Mouse (Mus musculus) thymus, postnatal 0 days (tissue): ENCODE results near the gene Twist2. TPM values are rescaled to one million over a fixed set of nuclear protein-coding genes. Genes with fewer than 3 reads are reported as not detected.
A peak's percentile ranks its signal among the peaks of the same experiment; 100 is the strongest.

Source experiments
- DNase-seq: peaks from one replicate; pipeline ENCODE4 v3.0.0-alpha.2; 2015; ENCODE audit warnings: low spot score
- polyA plus RNA-seq: library from polyadenylated mRNA; unstranded; fragments of >200 nt; fragmentation: Nextera tagmentation; extraction: Ambion mirVana; gene quantifications from 2 replicates; pipeline ENCODE4 v1.2.1, GENCODE M21; 2015

The Twist2 gene
- polyA plus RNA-seq, 1 experiment from 2014 or later, result 0.72 TPM

DNA sequence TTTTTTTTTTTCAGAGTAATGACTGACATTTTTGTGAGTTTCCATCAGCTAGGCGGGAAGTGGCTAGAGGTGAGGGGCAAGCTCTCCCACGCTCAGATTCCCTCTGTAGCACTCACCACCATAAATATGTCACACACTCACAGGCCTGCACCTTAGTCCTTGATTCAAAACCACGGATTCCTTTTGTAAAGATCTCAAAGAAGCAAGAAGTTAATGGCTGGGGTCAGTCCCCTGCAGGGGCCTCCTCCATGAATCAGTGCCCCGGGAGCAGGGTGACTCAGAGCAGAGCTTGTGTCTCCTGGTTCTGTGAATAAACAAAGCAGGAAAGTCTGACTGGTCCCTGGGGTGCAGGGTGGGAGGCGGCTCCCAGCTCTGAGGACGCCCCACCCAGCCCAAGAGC lies 15.3 kb downstream of the Twist2 start:
- no peak for DNase-seq

DNA sequence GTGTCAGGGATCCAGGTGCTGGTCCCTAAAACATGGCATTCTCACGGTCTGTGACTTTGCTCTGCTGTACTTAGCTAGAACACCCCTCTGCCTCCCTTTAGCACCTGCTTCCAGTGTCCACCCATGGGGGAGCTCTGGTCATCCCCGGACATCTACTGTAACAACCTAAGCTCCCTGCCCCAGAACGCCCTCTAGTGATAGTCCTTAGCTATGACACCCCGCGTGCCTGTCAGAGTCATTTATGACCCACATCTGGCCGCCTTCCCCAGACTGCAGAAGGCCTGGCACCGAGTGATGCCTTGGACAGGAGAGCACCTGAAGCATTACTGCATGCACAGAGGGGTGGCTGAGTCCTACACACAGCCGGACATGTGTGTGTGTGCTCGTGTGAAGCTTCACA lies 18.0 kb downstream of the Twist2 start:
- DNase-seq, result peak; percentile 18

DNA sequence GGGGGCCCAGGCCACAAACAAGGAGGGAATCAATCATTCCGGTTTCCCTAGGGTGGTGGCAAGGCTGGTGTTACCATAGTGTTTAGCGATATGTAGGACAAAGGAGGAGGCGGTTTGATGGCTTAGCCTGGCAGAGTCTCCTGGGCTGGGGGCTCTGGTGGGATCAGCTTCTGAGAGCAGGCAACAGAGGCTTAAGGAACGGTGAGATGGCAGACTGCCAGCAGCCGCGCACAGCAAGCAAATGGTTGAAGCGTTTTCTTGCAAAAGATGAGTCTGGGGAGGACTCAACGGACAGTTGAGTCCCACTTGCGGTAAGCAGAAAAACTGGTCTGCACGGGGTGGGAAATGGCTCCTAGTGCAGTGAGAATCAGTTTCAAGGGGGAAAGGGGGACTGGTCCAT lies 19.3 kb downstream of the Twist2 start:
- DNase-seq, result no peak

DNA sequence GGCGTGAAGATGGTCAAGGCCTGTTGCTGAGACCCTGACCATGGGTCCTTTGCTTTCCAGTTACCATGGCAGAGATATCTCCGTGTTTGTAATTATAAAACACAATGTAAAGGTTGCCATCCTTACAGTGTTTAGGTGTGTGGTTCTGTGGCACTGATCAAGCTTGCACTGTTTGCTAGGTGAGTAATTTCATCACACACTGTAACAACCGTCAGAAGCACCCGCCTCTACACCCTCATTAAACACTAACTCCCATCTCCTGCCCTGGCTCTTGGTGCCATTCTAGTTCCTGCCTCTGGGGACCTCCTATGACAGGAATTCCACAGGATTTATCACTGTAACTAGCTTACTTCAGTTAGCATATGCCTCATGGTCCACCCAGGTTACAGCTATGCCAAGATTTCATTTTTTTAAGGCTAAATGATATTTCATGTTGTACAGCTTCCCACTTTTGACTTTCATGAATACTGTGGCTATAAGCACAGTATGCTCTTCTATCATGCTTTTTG lies 21.1 kb downstream of the Twist2 start:
- no peak for DNase-seq

DNA sequence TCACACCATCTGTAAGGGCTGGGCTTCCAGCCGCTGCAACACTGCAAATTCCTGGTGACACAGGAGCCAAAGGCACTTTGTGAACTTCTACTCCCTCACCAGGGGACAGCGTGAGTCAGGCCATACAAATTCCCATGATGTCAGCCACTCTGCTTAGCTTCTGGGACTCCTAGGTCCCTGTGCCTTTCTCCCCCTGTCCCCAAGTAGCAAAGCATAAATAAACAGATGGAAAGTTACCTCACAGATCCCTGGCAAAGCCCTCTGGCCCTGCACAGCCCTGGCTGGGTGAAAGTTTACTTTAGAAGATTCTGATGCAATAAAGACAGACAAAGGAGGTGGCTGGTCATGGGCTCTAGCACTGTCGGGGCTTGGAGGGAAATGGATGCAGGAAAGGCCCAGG lies 22.3 kb downstream of the Twist2 start:
- DNase-seq, result no peak

DNA sequence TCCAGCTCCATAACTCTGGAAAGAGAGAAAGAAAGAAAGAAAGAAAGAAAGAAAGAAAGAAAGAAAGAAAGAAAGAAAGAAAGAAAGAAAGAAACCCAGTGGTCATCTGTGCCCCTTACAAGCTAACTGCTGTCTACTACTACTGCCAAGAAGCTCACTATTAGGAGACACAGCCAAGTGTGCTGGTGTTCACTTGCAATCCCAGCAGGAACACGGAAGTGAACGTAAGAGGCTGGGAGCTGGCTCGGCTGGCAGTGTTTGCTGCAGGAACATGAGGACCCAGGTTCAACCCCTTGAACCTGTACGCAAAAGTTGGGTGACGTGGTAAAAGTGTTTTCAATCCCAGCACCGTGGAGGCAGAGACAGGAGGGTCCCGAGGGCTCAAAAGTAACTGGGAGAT lies 22.7 kb downstream of the Twist2 start:
- DNase-seq, result no peak

DNA sequence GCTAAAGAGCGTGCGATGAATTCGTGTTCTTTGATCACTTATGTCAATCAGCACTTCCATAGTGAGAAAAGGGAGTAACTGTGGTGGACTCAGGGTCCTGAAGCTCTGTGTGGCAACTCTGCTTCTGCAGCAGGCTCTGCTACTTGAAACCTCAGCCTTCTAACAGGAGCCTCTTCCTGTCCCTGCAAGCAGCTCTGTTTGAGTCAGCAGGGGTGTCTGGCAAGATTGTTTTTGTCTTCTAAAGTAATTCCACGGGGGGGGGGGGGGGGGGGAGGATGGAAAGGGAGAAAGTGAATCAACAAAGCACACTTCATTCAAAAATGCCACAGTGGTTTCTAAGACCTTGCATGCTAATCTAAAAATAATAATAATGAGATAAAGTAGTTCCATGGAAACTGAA lies 24.0 kb downstream of the Twist2 start:
- no peak for DNase-seq

DNA sequence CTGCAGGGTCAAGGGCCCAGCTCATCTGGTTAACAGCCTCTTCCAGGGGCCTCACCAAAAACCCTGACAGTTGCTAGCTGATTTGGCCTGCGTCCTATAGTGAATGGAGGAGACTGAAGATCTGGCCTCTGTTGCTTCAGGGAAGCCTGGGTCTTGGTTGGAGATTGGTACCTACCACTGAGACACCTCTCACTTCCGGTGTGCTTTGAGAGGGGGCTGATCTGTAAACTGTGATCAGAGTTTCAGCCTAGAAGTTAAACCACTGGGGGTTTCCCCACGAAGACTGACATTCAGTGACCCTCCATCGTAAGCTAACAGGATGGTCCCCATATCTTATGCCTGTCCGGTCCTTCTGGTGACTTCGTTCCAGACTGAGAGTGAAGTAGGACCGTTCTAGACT lies 30.7 kb downstream of the Twist2 start:
- no peak for DNase-seq

DNA sequence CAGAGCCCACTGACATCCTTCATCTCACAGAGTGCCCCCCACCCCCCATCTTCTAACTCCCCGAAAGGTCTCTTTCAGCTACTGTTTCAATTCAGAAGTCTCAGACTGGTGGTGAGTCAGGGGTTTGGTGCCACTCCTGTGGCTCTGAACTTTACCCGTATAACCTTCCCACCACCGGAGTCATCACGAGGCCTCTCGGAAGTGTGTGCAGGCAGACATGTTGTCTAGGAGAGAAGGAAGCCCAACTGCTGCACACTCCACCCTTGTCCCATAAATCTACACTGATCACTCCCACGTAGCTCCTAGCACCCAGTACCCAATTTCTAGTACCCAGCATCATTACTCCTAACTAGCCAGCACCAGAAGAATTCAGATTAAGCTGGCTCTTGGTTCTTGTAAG lies 38.3 kb downstream of the Twist2 start:
- no peak for DNase-seq

DNA sequence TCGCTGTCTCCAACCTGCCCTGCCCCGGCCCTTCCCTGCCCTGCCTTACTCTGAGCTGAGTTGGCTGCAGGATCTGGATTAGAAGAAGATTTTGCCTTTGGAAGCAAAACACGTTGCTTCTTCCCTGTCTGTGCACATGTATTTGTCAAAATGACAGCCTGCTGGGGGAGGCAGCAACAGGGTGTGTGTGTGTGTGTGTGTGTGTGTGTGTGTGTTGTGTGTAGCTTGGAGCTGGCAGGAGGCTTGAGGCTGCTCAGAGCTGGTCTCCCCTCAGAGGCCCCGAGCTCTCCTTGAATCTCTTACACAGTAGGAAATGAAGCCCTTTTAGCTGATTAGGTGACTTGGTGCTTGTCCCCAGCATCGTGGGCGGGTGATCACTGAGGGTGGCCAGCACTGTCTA lies 38.7 kb downstream of the Twist2 start:
- DNase-seq, result no peak

DNA sequence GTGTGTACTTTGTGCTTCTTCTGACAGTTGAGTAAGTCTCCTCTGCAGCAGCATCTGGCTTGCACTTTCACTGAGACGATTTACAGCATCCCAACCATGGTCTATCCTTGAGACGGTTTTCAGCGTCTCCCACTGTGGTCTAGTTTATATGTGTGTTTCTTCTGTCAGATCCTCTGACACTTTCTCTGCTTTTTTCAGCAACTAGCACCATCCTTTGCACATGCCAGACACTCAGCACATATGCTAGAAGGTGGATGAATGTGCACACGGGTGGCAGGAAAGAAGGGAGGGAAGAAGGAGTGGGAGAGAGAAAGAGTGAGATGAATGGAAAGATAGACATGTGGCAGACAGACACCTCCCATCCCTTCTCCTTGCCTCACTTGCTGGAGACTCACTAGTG lies 43.0 kb downstream of the Twist2 start:
- DNase-seq, result no peak

DNA sequence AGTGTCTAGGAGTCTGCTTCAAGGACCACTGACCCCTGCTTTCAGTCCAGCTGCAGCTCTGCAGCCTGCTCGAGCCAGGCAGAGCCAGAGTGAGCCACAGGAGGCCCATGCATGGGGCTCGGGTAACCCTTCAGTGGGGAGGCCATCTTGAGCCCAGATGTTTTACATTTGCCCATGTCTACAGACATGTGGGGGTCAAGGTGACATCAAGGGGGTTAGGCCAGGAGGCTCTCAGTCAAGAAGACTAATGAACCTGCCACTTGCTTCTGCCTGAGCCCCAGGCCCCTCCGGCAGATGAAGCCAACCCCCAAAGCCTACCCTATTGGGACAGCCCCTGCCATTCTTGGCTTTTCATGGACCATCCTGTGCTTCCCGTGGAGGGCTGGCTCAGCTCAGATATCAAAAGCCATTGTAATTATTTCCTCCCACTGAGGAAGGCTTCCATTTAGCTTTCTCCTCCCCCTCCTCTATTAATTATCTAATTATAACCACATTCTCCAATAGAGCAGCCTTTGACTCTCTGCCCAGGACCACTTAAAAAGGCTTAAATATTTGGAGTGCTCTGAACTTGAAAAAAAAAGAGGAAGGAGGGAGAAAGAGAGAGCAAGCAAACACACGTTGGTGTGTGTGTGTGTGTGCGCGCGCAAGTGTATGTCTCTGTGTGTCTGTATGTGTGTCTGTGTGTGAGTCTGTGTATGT lies 43.6 kb downstream of the Twist2 start:
- DNase-seq, result no peak

DNA sequence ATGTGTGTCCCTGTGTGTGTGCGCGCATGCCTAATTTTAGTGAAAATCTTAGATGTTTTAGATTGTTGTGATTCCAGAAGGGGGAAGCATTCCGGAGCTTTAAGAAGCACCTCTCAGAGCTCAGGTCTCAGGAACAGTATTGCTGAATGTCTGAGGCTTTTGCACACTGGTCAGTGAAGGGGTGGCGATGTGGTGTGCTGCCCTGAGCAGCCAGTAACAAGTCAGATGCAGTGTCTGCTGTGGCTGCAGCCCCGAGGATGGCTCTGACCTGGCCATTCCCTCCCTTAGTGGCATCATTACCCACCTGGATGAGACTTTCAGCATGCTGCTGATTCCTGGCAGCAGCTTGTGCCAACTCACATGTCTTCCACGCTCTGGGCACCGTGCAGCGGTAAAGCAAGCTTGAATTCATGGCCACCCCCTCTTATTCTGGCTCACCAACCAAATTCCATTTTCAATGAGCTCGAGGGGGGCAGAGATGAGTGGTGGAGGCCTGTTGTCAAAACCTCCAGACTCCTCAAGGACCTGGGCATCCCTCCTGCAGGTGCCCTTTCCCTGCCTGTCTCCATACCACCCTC lies 44.2 kb downstream of the Twist2 start:
- DNase-seq, result no peak

DNA sequence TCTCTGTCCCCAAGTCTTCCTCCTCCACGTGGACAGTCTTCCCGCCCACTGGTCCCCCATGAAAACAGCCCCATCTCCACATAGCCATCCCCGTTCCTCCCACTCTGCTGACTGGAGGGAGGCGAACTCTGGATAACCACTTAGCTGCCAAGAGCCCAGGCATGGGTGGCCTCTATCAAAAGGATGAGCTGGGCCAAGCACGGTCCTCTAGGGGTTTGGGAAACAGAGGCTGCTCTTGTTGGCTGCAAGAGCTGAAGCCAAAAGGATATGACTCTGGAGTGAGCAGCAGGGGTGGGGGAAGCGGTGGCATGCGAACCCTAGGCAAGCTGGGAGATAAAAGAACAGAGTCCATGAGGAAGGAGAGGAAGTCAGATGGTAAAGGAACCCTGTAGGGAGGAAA lies 50.0 kb downstream of the Twist2 start:
- DNase-seq, result no peak

DNA sequence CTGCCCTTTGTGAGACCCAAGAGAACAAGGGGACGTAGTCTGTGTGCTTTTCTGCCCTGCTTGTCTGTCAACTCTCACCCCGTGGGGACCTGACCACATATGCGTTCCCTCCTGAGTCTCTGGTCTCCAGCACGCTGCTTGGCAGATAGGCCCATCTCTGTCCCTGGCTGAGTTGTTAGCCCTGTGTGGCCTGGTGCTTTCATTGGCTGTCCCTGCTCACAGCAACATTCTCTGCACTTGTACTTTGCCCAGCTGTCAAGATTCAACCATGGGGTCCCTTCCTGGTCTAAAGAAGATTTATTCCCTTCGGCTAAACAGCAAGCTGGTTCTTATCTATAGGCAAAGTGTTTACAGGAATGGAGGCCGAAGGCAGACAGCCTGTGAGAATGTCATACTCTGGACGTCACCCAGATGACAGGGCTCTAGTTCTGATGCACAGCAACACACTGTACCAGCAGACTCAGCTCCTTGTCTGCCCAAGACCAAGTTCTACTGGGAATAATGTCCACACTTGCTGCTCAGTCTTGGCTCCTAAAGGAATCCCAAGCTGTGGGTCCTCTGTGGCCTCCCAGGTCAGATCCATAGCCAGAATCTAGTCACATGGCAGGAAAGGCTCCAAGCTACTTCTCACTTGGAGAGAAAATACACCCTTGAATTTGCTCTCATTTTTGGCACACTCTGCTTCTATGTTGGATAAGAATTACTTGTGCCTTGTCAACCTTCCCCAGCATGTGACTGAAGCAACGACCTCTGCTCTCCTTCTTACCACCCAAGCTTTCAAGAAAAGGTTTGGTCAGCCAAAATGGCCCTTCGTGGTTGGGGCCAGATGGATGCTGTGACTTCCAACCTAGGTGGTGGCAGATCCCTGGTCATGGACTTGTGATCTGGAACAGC lies 55.8 kb downstream of the Twist2 start:
- DNase-seq, result no peak

DNA sequence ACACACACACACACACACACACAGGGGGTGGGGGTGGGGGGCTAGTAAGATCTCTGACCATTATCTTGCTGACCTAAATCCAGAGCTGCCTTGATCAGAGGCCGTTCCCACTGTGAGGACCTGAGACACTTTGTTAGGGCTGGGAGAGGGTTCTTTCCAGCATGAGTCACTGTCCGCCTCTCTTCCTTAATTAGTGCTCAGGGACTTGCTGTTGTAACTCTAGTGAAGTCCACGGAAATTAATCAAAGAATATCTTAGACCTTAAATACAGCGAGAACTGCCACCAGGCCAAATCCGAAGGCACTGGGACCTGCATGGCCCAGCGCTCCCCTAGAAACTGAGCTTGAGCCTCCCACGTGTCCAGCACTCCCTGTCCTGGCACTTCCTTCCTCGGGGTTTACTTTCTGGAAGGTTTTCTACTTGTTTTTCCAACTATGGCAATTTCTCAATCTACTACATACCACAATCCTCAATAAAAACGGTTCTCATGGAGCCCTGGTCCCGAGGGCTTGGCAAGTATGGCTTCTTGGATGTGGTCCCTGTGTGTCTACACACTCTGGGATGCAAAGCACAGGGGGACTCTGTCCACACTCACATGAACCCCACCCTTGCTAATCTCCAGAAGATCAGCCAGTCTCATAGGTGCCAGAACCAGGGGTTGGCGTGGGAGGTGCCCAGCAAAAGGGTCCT lies 57.0 kb downstream of the Twist2 start:
- no peak for DNase-seq

DNA sequence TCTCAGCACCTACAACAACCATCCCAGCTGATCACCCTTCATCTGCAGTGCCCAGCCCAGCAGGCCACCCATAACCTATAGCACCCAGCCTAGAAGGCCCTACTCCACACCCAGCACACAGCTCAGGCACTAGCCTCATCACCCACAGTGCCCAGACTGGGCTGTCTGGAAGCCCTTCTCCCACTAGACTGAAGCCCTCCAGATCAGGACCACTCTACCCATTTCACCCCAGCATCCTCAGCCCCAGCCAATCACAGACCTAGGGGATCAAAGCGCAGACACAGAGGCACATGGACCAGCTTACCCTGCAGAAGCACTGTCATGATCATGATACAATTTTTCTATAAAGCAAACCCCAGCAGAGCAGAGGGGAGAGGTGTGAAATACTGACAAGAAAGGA lies 57.6 kb downstream of the Twist2 start:
- no peak for DNase-seq

DNA sequence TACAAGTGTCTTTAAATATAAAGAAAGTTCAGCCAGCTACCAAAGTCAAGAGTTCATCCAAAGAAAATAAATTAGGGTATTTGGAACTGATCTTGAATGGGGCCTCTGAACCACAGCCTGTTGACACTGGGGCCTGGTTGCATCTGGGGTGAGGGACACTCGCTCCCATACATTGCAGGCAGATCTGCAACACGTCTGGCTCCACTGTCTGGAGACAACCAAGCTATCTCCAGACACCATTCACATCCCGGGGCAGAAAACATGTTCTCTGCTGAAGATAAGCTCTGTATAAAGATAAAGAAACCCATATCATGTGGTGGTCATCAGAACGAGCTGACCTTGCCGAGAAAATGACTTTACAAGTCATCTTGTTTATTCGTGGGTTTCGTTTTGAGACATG lies 60.2 kb downstream of the Twist2 start:
- no peak for DNase-seq

DNA sequence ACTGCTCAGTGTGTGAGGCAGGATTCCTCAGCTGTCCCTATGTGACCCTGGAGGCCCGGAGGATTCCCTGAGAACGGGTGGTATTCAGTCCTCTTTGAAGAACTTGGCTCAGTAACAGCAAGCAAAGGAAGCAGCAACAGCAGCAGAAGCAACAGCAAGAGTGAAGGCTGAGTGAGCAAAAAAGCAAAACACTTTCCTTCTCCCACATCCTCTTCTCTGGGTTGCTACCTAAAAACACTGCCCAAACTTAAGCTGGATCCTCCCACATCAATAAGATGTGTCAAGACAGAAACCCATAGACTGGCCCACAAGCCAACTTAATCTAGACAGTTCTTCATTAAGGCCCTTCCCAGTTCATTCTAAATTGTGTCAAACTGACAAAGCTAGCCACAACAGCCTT lies 64.7 kb downstream of the Twist2 start:
- no peak for DNase-seq

DNA sequence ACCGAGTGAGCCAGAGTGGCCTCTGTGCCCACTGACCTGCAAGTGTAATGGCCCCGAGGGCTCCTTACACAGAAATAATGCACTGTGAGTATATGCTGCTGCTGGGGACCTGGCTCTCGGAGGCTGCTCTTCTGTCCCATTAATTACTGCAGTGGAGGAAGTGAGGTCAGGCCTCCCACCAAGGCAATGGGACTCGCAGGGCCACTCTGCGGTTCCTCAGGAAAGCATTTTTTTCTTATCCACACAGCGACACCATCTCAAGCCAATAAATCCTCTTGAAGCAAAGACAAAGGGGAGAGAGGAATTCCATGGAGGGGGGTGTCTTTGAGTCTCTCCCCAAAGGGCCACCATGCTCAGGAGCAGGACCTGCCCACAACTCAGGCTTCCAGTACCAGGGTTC lies 69.8 kb downstream of the Twist2 start:
- no peak for DNase-seq

DNA sequence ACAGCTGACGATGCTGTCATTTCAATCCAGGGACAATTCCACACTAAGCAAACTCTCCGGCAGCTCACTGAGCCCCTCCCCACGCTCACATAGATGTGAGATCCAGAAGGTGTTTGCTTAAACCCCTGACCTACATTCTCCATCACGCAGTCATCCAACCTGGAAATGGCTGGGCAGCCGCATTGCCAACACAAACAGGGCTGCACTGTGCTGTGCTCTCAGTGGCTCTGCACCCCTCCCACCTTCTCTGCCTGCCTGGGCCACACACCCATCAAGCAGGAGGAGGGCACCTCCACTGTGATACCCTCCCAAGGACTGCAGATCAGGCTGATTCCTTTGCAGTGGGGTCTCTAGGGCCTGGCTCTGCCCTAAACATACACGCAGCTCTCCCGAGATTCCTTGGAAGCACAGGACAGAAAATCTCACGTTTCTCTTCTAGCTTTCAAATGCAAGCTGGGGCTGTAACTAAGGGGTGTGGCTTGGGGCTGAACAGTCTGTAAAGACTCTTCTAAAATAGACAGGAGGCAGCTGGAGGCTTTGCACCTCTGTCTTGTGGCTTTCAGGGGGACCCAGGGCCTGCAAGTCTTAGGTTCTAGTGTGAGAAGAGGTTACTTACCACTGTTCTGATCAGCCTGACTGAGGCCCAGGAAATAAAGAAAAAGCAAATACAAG lies 71.3 kb downstream of the Twist2 start:
- DNase-seq, result no peak
